Mouse (Mus musculus) ES-Bruce4 (cell line): ENCODE data around the gene Prpf40b. TPM values are rescaled to one million over a fixed set of nuclear protein-coding genes. Genes with fewer than 3 reads are reported as not detected.

ENCODE experiments used
- H3K27ac ChIP-seq: 2 replicates; pipeline ENCODE4 v1.5.1; 2012; ENCODE audit warnings: low read length, inconsistent platforms; ENCODE audit not compliant: insufficient read depth
- H3K27me3 ChIP-seq: 2 replicates; pipeline ENCODE4 v1.6.1; 2012; ENCODE audit warnings: mild to moderate bottlenecking, low read length, inconsistent platforms; ENCODE audit not compliant: control insufficient read depth, poor library complexity, insufficient read depth, severe bottlenecking
- H3K36me3 ChIP-seq: 2 replicates; pipeline ENCODE4 v1.6.1; 2012; ENCODE audit warnings: inconsistent platforms, mild to moderate bottlenecking, low read length, moderate library complexity; ENCODE audit not compliant: control insufficient read depth, poor library complexity, insufficient read depth, severe bottlenecking
- H3K4me1 ChIP-seq: one replicate; pipeline ENCODE4 v1.8.1; 2011; ENCODE audit warnings: low read length; ENCODE audit not compliant: control insufficient read depth, insufficient read depth
- H3K4me3 ChIP-seq: 2 replicates; pipeline ENCODE4 v1.5.1; 2011; ENCODE audit warnings: low read depth, mild to moderate bottlenecking, low read length
- H3K9ac ChIP-seq: 2 replicates; pipeline ENCODE4 v1.6.1; 2012; ENCODE audit warnings: low read depth, mild to moderate bottlenecking, inconsistent platforms; ENCODE audit not compliant: poor library complexity, severe bottlenecking
- H3K9me3 ChIP-seq: replicated peaks from 2 replicates; pipeline ENCODE4 v1.6.1; 2012; ENCODE audit warnings: mild to moderate bottlenecking, low read length, inconsistent platforms; ENCODE audit not compliant: control insufficient read depth, poor library complexity, insufficient read depth, severe bottlenecking
- CTCF ChIP-seq: IDR thresholded peaks from one replicate; pipeline ENCODE4 v1.8.1; 2011; ENCODE audit warnings: low read depth, low read length
- EP300 ChIP-seq: IDR thresholded peaks from 2 replicates; pipeline ENCODE4 v1.6.1; 2011; ENCODE audit warnings: low read depth, low read length; ENCODE audit not compliant: insufficient read depth
- POLR2A ChIP-seq: IDR thresholded peaks from one replicate; pipeline ENCODE4 v1.8.1; 2011; ENCODE audit warnings: low read length; ENCODE audit not compliant: insufficient read depth
- polyA plus RNA-seq: library from polyadenylated mRNA; stranded (reverse); fragments of >200 nt; gene quantifications from 2 replicates; pipeline ENCODE4 v1.2.4, GENCODE M21; 2011; ENCODE audit warnings: low read depth; ENCODE audit not compliant: missing spikeins, insufficient read depth, insufficient read length

Gene Prpf40b
- polyA plus RNA-seq, 1 experiment = 42.8 TPM

GRCm38 (mm10) chr15:99259730-99260252 lies 35.1 kb upstream of the Prpf40b start:
- no peak for TF ChIP-seq EP300
- peak; percentile 34 for TF ChIP-seq POLR2A
- H3K27ac ChIP-seq = peak overlapping the region; percentile 85
- H3K4me3 ChIP-seq = peak overlapping the region; percentile 35
- H3K36me3 ChIP-seq = no peaks in the 10 kb centered on the region
- H3K9me3 ChIP-seq = no peaks in the 10 kb centered on the region
- no peaks in the 10 kb centered on the region for H3K27me3 ChIP-seq
- H3K9ac ChIP-seq = peak overlapping the region; percentile 41
- H3K4me1 ChIP-seq = peaks cover 3% of the 10 kb centered on the region

GRCm38 (mm10) chr15:99262702-99263101 lies 32.2 kb upstream of the Prpf40b start:
- TF ChIP-seq POLR2A (no peak), CTCF (no peak), EP300 (no peak)
- H3K9me3 ChIP-seq = no peaks in the 10 kb centered on the region
- H3K36me3 ChIP-seq = no peaks in the 10 kb centered on the region
- H3K27me3 ChIP-seq = no peaks in the 10 kb centered on the region
- H3K4me1 ChIP-seq = peaks cover 3% of the 10 kb centered on the region
- H3K9ac ChIP-seq = no peak overlapping the region
- no peak overlapping the region for H3K4me3 ChIP-seq
- H3K27ac ChIP-seq = no peak overlapping the region

- H3K4me3 ChIP-seq = no peak overlapping the region
- H3K27ac ChIP-seq = peak overlapping the region; percentile 79
- no peaks in the 10 kb centered on the region for H3K27me3 ChIP-seq
- no peaks in the 10 kb centered on the region for H3K36me3 ChIP-seq
- no peaks in the 10 kb centered on the region for H3K9me3 ChIP-seq
- H3K4me1 ChIP-seq = peaks cover 3% of the 10 kb centered on the region
- no peak overlapping the region for H3K9ac ChIP-seq
- TF ChIP-seq EP300 = peak; percentile 93
- TF ChIP-seq CTCF = no peak
Observed at GRCm38 (mm10) chr15:99264363-99264762, 30.5 kb upstream of the Prpf40b start.

GRCm38 (mm10) chr15:99265679-99266078 lies 29.2 kb upstream of the Prpf40b start:
- Histone ChIP-seq H3K9ac (no peak overlapping the region), H3K4me1 (peaks cover 3% of the 10 kb centered on the region), H3K4me3 (no peak overlapping the region), H3K9me3 (no peaks in the 10 kb centered on the region), H3K27ac (peak overlapping the region; percentile 79), H3K27me3 (no peaks in the 10 kb centered on the region), H3K36me3 (no peaks in the 10 kb centered on the region)
- TF ChIP-seq POLR2A (no peak), EP300 (peak; percentile 78), CTCF (peak; percentile 77)

- no peaks in the 10 kb centered on the region for H3K9me3 ChIP-seq
- peaks cover 2% of the 10 kb centered on the region for H3K4me1 ChIP-seq
- H3K27ac ChIP-seq = no peak overlapping the region
- no peaks in the 10 kb centered on the region for H3K36me3 ChIP-seq
- TF ChIP-seq CTCF = no peak
- no peak for TF ChIP-seq POLR2A
- TF ChIP-seq EP300 = no peak
- H3K27me3 ChIP-seq = no peaks in the 10 kb centered on the region
- no peak overlapping the region for H3K9ac ChIP-seq
- no peak overlapping the region for H3K4me3 ChIP-seq
Observed at GRCm38 (mm10) chr15:99276095-99276494, 18.8 kb upstream of the Prpf40b start.

DNA sequence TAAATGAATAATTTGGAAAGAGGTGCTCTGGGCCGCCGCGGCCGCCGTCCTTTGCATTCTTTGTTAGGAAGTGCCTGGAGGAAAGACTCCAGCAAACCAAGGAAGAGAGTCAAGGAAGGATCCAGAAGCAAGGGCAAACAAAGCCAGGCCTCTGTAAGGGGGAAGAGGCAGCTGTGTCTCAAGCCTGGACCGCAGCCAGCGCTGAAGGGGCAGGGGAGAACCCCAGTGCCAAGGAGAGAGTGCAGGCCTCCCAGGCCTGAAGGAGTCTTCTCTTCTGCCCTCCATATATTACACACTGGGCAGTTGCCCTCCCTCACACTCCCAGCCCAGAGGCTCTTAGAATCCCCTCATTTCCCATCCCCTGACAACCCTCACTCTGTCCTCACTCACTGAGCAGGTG lies 16.6 kb upstream of the Prpf40b start:
- Histone ChIP-seq H3K27me3 (no peaks in the 10 kb centered on the region), H3K36me3 (no peaks in the 10 kb centered on the region), H3K9ac (0 out of 2 replicates have a peak overlapping the region, but pooled peaks have one; percentile 21), H3K4me3 (no peak overlapping the region), H3K4me1 (no peaks in the 10 kb centered on the region), H3K27ac (no peak overlapping the region), H3K9me3 (no peaks in the 10 kb centered on the region)
- TF ChIP-seq EP300 = no peak
- TF ChIP-seq POLR2A = no peak
- no peak for TF ChIP-seq CTCF

GRCm38 (mm10) chr15:99283456-99283855 lies 11.4 kb upstream of the Prpf40b start:
- Histone ChIP-seq H3K9me3 (no peaks in the 10 kb centered on the region), H3K9ac (no peak overlapping the region), H3K27ac (no peak overlapping the region), H3K4me1 (peaks cover 7% of the 10 kb centered on the region), H3K36me3 (no peaks in the 10 kb centered on the region), H3K27me3 (no peaks in the 10 kb centered on the region), H3K4me3 (no peak overlapping the region)
- TF ChIP-seq POLR2A (no peak), CTCF (peak; percentile 80), EP300 (no peak)
